Mouse (Mus musculus): ENCODE measurements at regions not wholly inside any gene's neighbourhood (a gene's known extent, or its start where the extent isn't known, plus 50 kb on each side); places are given as distances from the start of the nearest gene placed in this dataset.
A peak's percentile ranks its signal among the peaks of the same experiment; 100 is the strongest.

DNA sequence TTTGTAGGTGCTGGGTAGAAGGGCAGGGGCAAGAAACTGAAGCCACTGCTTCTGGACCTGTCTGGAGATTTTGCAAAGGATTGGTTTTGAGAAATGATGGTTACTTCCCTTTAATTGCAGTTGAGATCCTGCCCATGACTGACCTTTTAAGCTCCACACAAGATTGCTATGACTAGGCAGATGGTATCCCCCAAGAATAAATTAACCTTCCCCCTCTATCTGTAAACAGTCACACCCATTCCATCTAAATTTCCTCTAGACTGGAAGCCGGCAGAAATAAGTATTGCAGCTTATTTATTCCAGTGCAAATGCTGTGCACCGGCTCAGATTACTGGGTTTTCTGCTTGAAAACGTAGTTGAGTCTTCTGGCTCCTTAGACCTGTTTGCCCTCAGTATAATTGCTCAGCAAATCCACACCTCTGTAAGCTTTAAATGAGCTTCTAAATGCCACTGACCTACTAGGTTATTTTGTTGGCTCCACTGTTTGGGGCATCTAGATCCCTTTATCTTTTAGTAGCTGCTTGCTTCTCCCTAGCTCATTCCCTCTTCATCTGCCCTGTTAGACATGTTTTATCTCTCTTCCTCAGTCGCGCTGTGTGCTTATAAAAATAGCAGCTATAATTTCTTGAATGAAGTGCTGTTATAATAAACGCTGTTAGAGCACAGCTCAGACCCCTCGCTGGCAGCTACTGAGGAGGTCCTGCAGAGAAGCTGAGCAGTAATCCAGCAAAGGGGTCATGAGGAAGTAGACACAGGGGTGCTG, 65.8 kb upstream of the C1galt1 start:
- 23% methylated on average over 7 of the region's 7 CpGs for WGBS (ENCODE audit: insufficient replicate concordance)
- H3K9me3 ChIP-seq (ENCODE audit: control insufficient read depth, low read length): no peaks in the 10 kb centered on the region
- peak; percentile 78 for ATAC-seq (ENCODE audit: insufficient read depth)
- peak overlapping the region; percentile 62 for H3K4me2 ChIP-seq (ENCODE audit: low read depth)
- peak overlapping the region; percentile 15 for H3K9ac ChIP-seq (replicated peaks)
- no peaks in the 10 kb centered on the region for H3K36me3 ChIP-seq (replicated peaks; ENCODE audit: control insufficient read depth, insufficient read depth, low read depth)
- H3K4me3 ChIP-seq (ENCODE audit: insufficient read depth in 1 of 2, low read depth in 2 of 2, low read length in 2 of 2): no peak overlapping the region; a peak in 1 of 4 replicates
- no peaks in the 10 kb centered on the region for H3K27me3 ChIP-seq (ENCODE audit: control insufficient read depth, insufficient read depth, low read length)
- no peak for TF ChIP-seq CTCF (IDR thresholded peaks at IDR 0.05; ENCODE audit: low read depth)
- TF ChIP-seq EP300 (IDR thresholded peaks at IDR 0.05; ENCODE audit: low read depth): peak; percentile 74
- peak overlapping the region; percentile 76 for H3K27ac ChIP-seq
- DNase-seq (ENCODE audit: low read depth in 3 of 3, low spot score in 3 of 3): peak in 2 of 3 experiments; percentile 41 to 44
- peaks cover 37 to 38% of the 10 kb centered on the region in 2 experiments for H3K4me1 ChIP-seq (replicated peaks; ENCODE audit: control insufficient read depth in 2 of 2, insufficient read depth in 2 of 2, low read length in 1 of 2)

DNA sequence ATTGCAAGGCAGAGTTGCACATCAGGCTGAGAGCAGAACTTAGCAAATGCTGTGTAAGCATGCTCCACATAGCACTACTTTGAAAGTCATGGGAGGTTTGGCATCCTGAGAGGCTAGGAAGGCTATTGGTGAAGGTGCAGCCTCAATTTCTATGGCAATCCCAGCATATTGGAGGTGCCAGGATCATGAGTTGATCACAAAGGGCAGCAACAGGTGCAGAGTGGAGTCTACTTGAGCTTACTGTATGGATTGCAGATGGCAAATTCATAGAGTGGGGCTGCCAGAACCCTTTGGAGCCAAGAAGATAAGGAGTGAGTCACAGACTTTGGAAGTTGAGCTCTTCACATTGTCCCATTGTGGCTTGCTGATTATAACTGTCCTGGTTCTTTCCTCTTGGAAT, 75.4 kb upstream of the Asns start:
- Histone ChIP-seq H3K4me3 (ENCODE audit: insufficient read depth in 1 of 2, low read depth in 2 of 2, low read length in 2 of 2) (no peak overlapping the region), H3K4me1 (replicated peaks; ENCODE audit: control insufficient read depth in 2 of 2, insufficient read depth in 2 of 2, low read length in 1 of 2) (no peaks in the 10 kb centered on the region), H3K36me3 (replicated peaks; ENCODE audit: control insufficient read depth, insufficient read depth, low read depth) (no peaks in the 10 kb centered on the region), H3K9me3 (ENCODE audit: control insufficient read depth, low read length) (no peaks in the 10 kb centered on the region), H3K27me3 (ENCODE audit: control insufficient read depth, insufficient read depth, low read length) (no peaks in the 10 kb centered on the region), H3K4me2 (ENCODE audit: low read depth) (no peak overlapping the region), H3K9ac (replicated peaks) (no peak overlapping the region), H3K27ac (no peak overlapping the region)
- ATAC-seq (ENCODE audit: insufficient read depth) (no peak), DNase-seq (ENCODE audit: low read depth in 3 of 3, low spot score in 3 of 3) (no peak)
- TF ChIP-seq CTCF (IDR thresholded peaks at IDR 0.05; ENCODE audit: low read depth) (no peak), EP300 (IDR thresholded peaks at IDR 0.05; ENCODE audit: low read depth) (no peak)

DNA sequence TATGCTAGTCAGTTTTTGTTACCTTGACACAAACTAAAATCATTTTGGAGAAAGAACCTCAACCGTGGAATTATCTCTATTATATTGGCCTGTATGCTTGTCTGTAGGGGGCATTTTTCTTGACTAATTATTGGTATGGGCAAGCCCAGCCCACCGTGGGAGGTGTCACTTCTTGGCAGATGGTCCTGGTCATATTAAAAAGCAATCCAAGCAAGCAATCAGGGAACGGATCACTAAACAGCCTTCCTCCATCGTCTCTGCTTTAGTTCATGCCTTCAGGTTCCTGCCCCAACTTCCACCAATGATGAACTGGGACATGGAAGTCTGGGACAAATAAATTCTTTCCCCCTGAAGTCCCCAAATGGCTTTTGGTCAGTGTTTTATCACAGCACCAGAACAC, 74.6 kb upstream of the Asns start:
- Histone ChIP-seq H3K4me3 (ENCODE audit: insufficient read depth in 1 of 2, low read depth in 2 of 2, low read length in 2 of 2) (no peak overlapping the region), H3K4me1 (replicated peaks; ENCODE audit: control insufficient read depth in 2 of 2, insufficient read depth in 2 of 2, low read length in 1 of 2) (no peaks in the 10 kb centered on the region), H3K9ac (replicated peaks) (no peak overlapping the region), H3K9me3 (ENCODE audit: control insufficient read depth, low read length) (no peaks in the 10 kb centered on the region), H3K27me3 (ENCODE audit: control insufficient read depth, insufficient read depth, low read length) (no peaks in the 10 kb centered on the region), H3K36me3 (replicated peaks; ENCODE audit: control insufficient read depth, insufficient read depth, low read depth) (no peaks in the 10 kb centered on the region), H3K4me2 (ENCODE audit: low read depth) (no peak overlapping the region), H3K27ac (no peak overlapping the region)
- DNase-seq (ENCODE audit: low read depth in 3 of 3, low spot score in 3 of 3) (no peak), ATAC-seq (ENCODE audit: insufficient read depth) (no peak)
- 66% methylated on average over 4 of the region's 4 CpGs for WGBS (ENCODE audit: insufficient replicate concordance)
- TF ChIP-seq EP300 (IDR thresholded peaks at IDR 0.05; ENCODE audit: low read depth): no peak
- TF ChIP-seq CTCF (IDR thresholded peaks at IDR 0.05; ENCODE audit: low read depth): no peak

DNA sequence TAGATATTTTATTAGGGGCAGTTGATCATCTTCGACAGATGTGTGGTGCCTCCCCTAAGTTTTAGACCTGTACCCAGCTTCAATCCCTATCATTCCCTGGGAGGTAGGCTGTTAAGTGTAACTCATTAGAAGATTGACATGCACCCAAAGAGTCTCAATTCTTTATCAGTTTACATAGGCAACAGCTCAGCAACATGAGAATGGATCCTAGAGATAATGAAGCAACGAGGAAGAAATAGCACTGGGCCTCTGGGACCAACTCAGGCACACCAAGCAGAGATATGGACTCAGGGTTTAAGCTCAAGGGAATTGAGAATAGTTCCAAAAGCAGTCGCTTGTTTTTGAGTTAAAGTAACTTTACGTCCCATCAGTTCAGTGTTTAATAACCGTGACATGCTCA, 66.3 kb upstream of the Asns start:
- DNase-seq (ENCODE audit: low read depth in 3 of 3, low spot score in 3 of 3) (peak; percentile 38 to 50 (median 46)), ATAC-seq (ENCODE audit: insufficient read depth) (peak; percentile 95)
- TF ChIP-seq CTCF (IDR thresholded peaks at IDR 0.05; ENCODE audit: low read depth) (no peak), EP300 (IDR thresholded peaks at IDR 0.05; ENCODE audit: low read depth) (peak; percentile 83)
- peak overlapping the region; percentile 9; the same call in 1 of the 2 replicates for H3K9ac ChIP-seq (replicated peaks)
- 27% methylated on average over 5 of the region's 5 CpGs for WGBS (ENCODE audit: insufficient replicate concordance)
- H3K4me1 ChIP-seq (replicated peaks; ENCODE audit: control insufficient read depth in 2 of 2, insufficient read depth in 2 of 2, low read length in 1 of 2): peaks cover 19 to 20% of the 10 kb centered on the region in 2 experiments
- H3K27ac ChIP-seq: no peak overlapping the region
- H3K36me3 ChIP-seq (replicated peaks; ENCODE audit: control insufficient read depth, insufficient read depth, low read depth): no peaks in the 10 kb centered on the region
- H3K4me3 ChIP-seq (ENCODE audit: insufficient read depth in 1 of 2, low read depth in 2 of 2, low read length in 2 of 2): no peak overlapping the region
- H3K4me2 ChIP-seq (ENCODE audit: low read depth): peak overlapping the region; percentile 24
- H3K27me3 ChIP-seq (ENCODE audit: control insufficient read depth, insufficient read depth, low read length): no peaks in the 10 kb centered on the region
- no peaks in the 10 kb centered on the region for H3K9me3 ChIP-seq (ENCODE audit: control insufficient read depth, low read length)

- H3K4me2 ChIP-seq (ENCODE audit: low read depth): no peak overlapping the region
- WGBS (ENCODE audit: insufficient replicate concordance): 64% methylated on average over 2 of the region's 2 CpGs
- DNase-seq (ENCODE audit: low read depth in 3 of 3, low spot score in 3 of 3) (no peak), ATAC-seq (ENCODE audit: insufficient read depth) (no peak)
- no peak overlapping the region for H3K4me3 ChIP-seq (ENCODE audit: insufficient read depth in 1 of 2, low read depth in 2 of 2, low read length in 2 of 2)
- H3K36me3 ChIP-seq (replicated peaks; ENCODE audit: control insufficient read depth, insufficient read depth, low read depth): no peaks in the 10 kb centered on the region
- TF ChIP-seq EP300 (IDR thresholded peaks at IDR 0.05; ENCODE audit: low read depth) (no peak), CTCF (IDR thresholded peaks at IDR 0.05; ENCODE audit: low read depth) (no peak)
- H3K9me3 ChIP-seq (ENCODE audit: control insufficient read depth, low read length): no peaks in the 10 kb centered on the region
- no peak overlapping the region for H3K27ac ChIP-seq
- no peaks in the 10 kb centered on the region for H3K27me3 ChIP-seq (ENCODE audit: control insufficient read depth, insufficient read depth, low read length)
- no peak overlapping the region for H3K9ac ChIP-seq (replicated peaks)
- peaks cover 4 to 7% of the 10 kb centered on the region in 2 experiments for H3K4me1 ChIP-seq (replicated peaks; ENCODE audit: control insufficient read depth in 2 of 2, insufficient read depth in 2 of 2, low read length in 1 of 2)
These were observed 60.8 kb upstream of the Asns start for GRCm38 (mm10) chr6:7753895-7754294.
